ENCODE assay signal across 26 mouse cellular contexts in the genomic region with DNA sequence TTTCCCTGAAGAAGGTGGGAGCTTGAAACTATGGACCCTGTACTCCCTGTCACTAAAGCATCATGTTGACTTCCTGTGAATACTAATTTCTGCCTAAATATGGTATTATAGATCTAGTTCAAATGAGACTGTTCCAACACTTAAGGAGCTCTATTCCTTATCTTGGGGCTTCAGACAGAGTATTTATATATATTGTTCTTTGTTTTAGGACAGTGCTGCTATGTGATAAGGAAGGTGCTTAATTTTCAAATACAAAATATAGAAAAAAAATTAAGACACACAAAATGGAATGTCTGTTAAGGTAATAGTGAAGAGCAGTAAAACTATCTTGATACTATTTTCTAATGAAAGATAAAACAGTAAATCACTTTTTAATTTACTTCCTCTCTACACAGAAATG.
"Had no signal": no experiment of that assay in that cellular context is flagged by ENCODE, and none has a peak within 500 bp of the region (broad histone marks: within the 10 kb centered on the region; RNA-seq: fewer than 3 reads in every experiment).

No protein-coding gene starts in this region.

- H3K9me3 ChIP-seq: embryonic facial prominence, embryonic 10.5 days; embryonic facial prominence, embryonic 12.5 days; embryonic facial prominence, embryonic 13.5 days; embryonic facial prominence, embryonic 15.5 days; forebrain, embryonic 10.5 days; forebrain, embryonic 12.5 days; forebrain, embryonic 13.5 days; forebrain, embryonic 15.5 days had no signal

- H3K9ac ChIP-seq: embryonic facial prominence, embryonic 12.5 days; embryonic facial prominence, embryonic 13.5 days; embryonic facial prominence, embryonic 15.5 days; forebrain, embryonic 12.5 days; forebrain, embryonic 13.5 days; forebrain, embryonic 15.5 days; forebrain, postnatal 0 days had no signal

- DNase-seq: cerebellum, adult 8-10 months; cerebellum, adult 9-10 months; cerebellum, adult 9-11 months; cerebellum, postnatal 10 days; cerebellum, postnatal 14 days; cerebellum, postnatal 25 days; cerebellum, postnatal 36 days; embryo, embryonic 11 days; forebrain, postnatal 0 days; gastrocnemius, adult 2 months; gastrocnemius, postnatal 10 days; gastrocnemius, postnatal 14 days; gastrocnemius, postnatal 25 days; gastrocnemius, postnatal 36 days; heart, adult 11 months; heart, adult 18-20 months; heart, adult 2 months had no signal

- H3K27ac ChIP-seq: embryonic facial prominence, embryonic 10.5 days; embryonic facial prominence, embryonic 12.5 days; embryonic facial prominence, embryonic 13.5 days; embryonic facial prominence, embryonic 15.5 days; forebrain, embryonic 10.5 days; forebrain, embryonic 12.5 days; forebrain, embryonic 13.5 days; forebrain, embryonic 15.5 days; gastrocnemius, adult 2 months; heart, adult 2 months had no signal

- H3K4me3 ChIP-seq: embryonic facial prominence, embryonic 10.5 days; embryonic facial prominence, embryonic 12.5 days; embryonic facial prominence, embryonic 13.5 days; embryonic facial prominence, embryonic 15.5 days; erythroblast, embryonic 14.5 days; forebrain, embryonic 10.5 days; forebrain, embryonic 12.5 days; forebrain, embryonic 13.5 days; forebrain, embryonic 15.5 days; gastrocnemius, adult 2 months; heart, adult 2 months had no signal

- H3K27me3 ChIP-seq: embryonic facial prominence, embryonic 12.5 days; embryonic facial prominence, embryonic 13.5 days; embryonic facial prominence, embryonic 15.5 days; forebrain, embryonic 12.5 days; forebrain, embryonic 13.5 days; forebrain, embryonic 15.5 days had no signal

- H3K4me1 ChIP-seq: embryonic facial prominence, embryonic 10.5 days; embryonic facial prominence, embryonic 12.5 days; embryonic facial prominence, embryonic 13.5 days; embryonic facial prominence, embryonic 15.5 days; forebrain, embryonic 10.5 days; forebrain, embryonic 12.5 days; forebrain, embryonic 13.5 days; forebrain, embryonic 15.5 days had no signal

- H3K36me3 ChIP-seq: embryonic facial prominence, embryonic 10.5 days; embryonic facial prominence, embryonic 12.5 days; embryonic facial prominence, embryonic 13.5 days; embryonic facial prominence, embryonic 15.5 days; forebrain, embryonic 10.5 days; forebrain, embryonic 12.5 days; forebrain, embryonic 15.5 days had no signal
